In the genomic region with DNA sequence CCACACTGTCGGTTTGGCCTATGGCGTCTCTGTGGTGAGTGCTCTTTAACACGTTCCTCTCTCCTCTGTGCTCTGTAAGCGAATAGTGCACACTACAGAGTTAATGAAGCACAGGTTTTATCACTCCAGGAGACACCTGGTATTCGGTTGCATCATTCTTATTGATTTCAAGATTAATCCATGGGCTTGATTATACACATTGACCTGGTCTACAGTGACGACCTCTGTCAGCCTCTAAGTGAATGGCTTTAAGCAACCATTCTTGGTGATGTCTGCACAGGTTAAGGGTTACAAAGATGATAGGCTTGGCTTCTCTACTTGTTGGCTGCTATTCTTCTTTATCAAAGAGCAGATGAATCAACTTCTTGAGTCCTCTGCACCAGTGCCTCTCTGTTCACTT, we compare ENCODE assay signal across 28 mouse cellular contexts.
"Had no signal": no experiment of that assay in that cellular context is flagged by ENCODE, and none has a peak within 500 bp of the region (broad histone marks: within the 10 kb centered on the region; RNA-seq: fewer than 3 reads in every experiment).

No protein-coding gene starts in this region.

- H3K4me2 ChIP-seq: embryonic facial prominence, embryonic 12.5 days; embryonic facial prominence, embryonic 13.5 days; embryonic facial prominence, embryonic 15.5 days; forebrain, embryonic 12.5 days; forebrain, embryonic 13.5 days; forebrain, embryonic 15.5 days had no signal

- DNase-seq: cerebellum, adult 2 months; cerebellum, adult 8-10 months; cerebellum, adult 9-10 months; cerebellum, adult 9-11 months; cerebellum, postnatal 10 days; cerebellum, postnatal 14 days; cerebellum, postnatal 25 days; cerebellum, postnatal 36 days; embryo, embryonic 11 days; forebrain, postnatal 0 days; gastrocnemius, postnatal 10 days; gastrocnemius, postnatal 14 days; gastrocnemius, postnatal 25 days; gastrocnemius, postnatal 36 days; heart, adult 18-20 months; heart, adult 2 months had no signal

- H3K4me3 ChIP-seq: embryonic facial prominence, embryonic 10.5 days; embryonic facial prominence, embryonic 12.5 days; embryonic facial prominence, embryonic 13.5 days; embryonic facial prominence, embryonic 15.5 days; erythroblast, embryonic 14.5 days; forebrain, embryonic 10.5 days; forebrain, embryonic 12.5 days; forebrain, embryonic 13.5 days; forebrain, embryonic 15.5 days; gastrocnemius, adult 2 months; heart, adult 2 months had no signal

- ATAC-seq: forebrain, embryonic 13.5 days; forebrain, embryonic 14.5 days; forebrain, embryonic 15.5 days; forebrain, embryonic 16.5 days; forebrain, postnatal 0 days had no signal

- H3K9me3 ChIP-seq: embryonic facial prominence, embryonic 10.5 days; embryonic facial prominence, embryonic 12.5 days; embryonic facial prominence, embryonic 13.5 days; embryonic facial prominence, embryonic 15.5 days; forebrain, embryonic 10.5 days; forebrain, embryonic 12.5 days; forebrain, embryonic 13.5 days; forebrain, embryonic 15.5 days had no signal

- H3K27me3 ChIP-seq: embryonic facial prominence, embryonic 12.5 days; embryonic facial prominence, embryonic 15.5 days had no signal

- H3K4me1 ChIP-seq: forebrain, embryonic 15.5 days had no signal

- H3K36me3 ChIP-seq: embryonic facial prominence, embryonic 10.5 days; embryonic facial prominence, embryonic 12.5 days; embryonic facial prominence, embryonic 13.5 days; embryonic facial prominence, embryonic 15.5 days; forebrain, embryonic 10.5 days; forebrain, embryonic 12.5 days; forebrain, embryonic 15.5 days had no signal

- H3K9ac ChIP-seq: embryonic facial prominence, embryonic 12.5 days; embryonic facial prominence, embryonic 13.5 days; embryonic facial prominence, embryonic 15.5 days; forebrain, embryonic 12.5 days; forebrain, embryonic 13.5 days; forebrain, embryonic 15.5 days; forebrain, postnatal 0 days had no signal

- H3K27ac ChIP-seq: embryonic facial prominence, embryonic 12.5 days; embryonic facial prominence, embryonic 15.5 days; forebrain, embryonic 10.5 days; forebrain, embryonic 12.5 days; forebrain, embryonic 13.5 days; forebrain, embryonic 15.5 days; gastrocnemius, adult 2 months; heart, adult 2 months had no signal
